Mouse (Mus musculus) cerebellum, adult 2 months (tissue): ENCODE measurements around the gene Mrnip.

Experiments
- CTCF ChIP-seq: fragments of 200-500 bp; IDR thresholded peaks from 2 replicates; pipeline ENCODE4 v1.5.1; 2011; ENCODE audit warnings: low read depth, mild to moderate bottlenecking, control low read depth, low read length, moderate library complexity, borderline replicate concordance; ENCODE audit not compliant: insufficient read depth
- POLR2A ChIP-seq: fragments of 200-500 bp; IDR thresholded peaks from 2 replicates; pipeline ENCODE4 v1.6.1; 2011; ENCODE audit warnings: low read length, control low read depth, borderline replicate concordance; ENCODE audit not compliant: insufficient read depth

- TF ChIP-seq CTCF (no peak), POLR2A (no peak)
These were observed 29.1 kb downstream of the Mrnip start for GRCm38 (mm10) chr11:50203302-50203827.
